Mouse (Mus musculus) bone marrow, adult 2 months (tissue): ENCODE measurements around the gene Sox11. TPM values are rescaled to one million over a fixed set of nuclear protein-coding genes. Genes with fewer than 3 reads are reported as not detected.

ENCODE experiments used
- H3K27ac ChIP-seq: fragments of 200-500 bp; 2 replicates; pipeline ENCODE4 v1.5.1; 2012; ENCODE audit warnings: low read depth, mild to moderate bottlenecking, control low read depth, inconsistent platforms, low read length; ENCODE audit not compliant: control insufficient read depth, poor library complexity, insufficient read depth
- H3K4me1 ChIP-seq: fragments of 200-500 bp; 2 replicates; pipeline ENCODE4 v1.6.1; 2011; ENCODE audit warnings: low read length; ENCODE audit not compliant: control insufficient read depth, insufficient read depth
- H3K4me3 ChIP-seq: fragments of 200-500 bp; replicated peaks from 2 replicates; pipeline ENCODE3; 2011; ENCODE audit warnings: mild to moderate bottlenecking, low read depth, low read length, control low read depth; ENCODE audit not compliant: control insufficient read depth
- CTCF ChIP-seq: fragments of 200-500 bp; IDR thresholded peaks from 2 replicates; pipeline ENCODE4 v1.5.1; 2011; ENCODE audit warnings: low read length, control low read depth; ENCODE audit not compliant: control insufficient read depth, insufficient read depth
- POLR2A ChIP-seq: fragments of 200-500 bp; IDR thresholded peaks from 2 replicates; pipeline ENCODE4 v1.6.1; 2011; ENCODE audit warnings: low read depth, mild to moderate bottlenecking, control low read depth, low read length, borderline replicate concordance; ENCODE audit not compliant: control insufficient read depth
- WGBS: fragments of 180-500 bp; shearing (Covaris S2); methylation state at CpG from one replicate; pipeline ENCODE4 v1.1.7; 2018; 5-methylcytosine and 5-hydroxymethylcytosine counted together
- polyA plus RNA-seq: library from polyadenylated mRNA; stranded (reverse); fragments of >200 nt; gene quantifications from 2 replicates; pipeline ENCODE4 v1.2.4, GENCODE M21; 2011; ENCODE audit warnings: low replicate concordance; ENCODE audit not compliant: missing spikeins, insufficient read depth, insufficient read length

Gene Sox11
- polyA plus RNA-seq = 0.11 and 1.0 TPM in 2 replicates

GRCm38 (mm10) chr12:27341871-27342690 is at the start of gene Sox11:
TSS of gene Sox11 (minus strand) at chr12:27342574.
- H3K27ac ChIP-seq = no peak within 1 kb of the TSS; the same call in 1 of the 2 replicates
- WGBS = 3% methylated on average over 95 of the region's 95 CpGs
- no peaks in the 10 kb centered on the region for H3K4me1 ChIP-seq
- H3K4me3 ChIP-seq = no peak within 1 kb of the TSS
- TF ChIP-seq CTCF (no peak), POLR2A (no peak)

- WGBS = 57% methylated on average over 7 of the region's 7 CpGs
- H3K27ac ChIP-seq = no peak overlapping the region
- H3K4me1 ChIP-seq = no peaks in the 10 kb centered on the region
- TF ChIP-seq POLR2A = no peak
- TF ChIP-seq CTCF = no peak
- H3K4me3 ChIP-seq = no peak overlapping the region
These were observed 49.4 kb upstream of the Sox11 start for GRCm38 (mm10) chr12:27391652-27392305.

GRCm38 (mm10) chr12:27390439-27390838 is 48.1 kb upstream of the Sox11 start:
- 57% methylated on average over 3 of the region's 3 CpGs for WGBS
- Histone ChIP-seq H3K4me1 (no peaks in the 10 kb centered on the region), H3K4me3 (no peak overlapping the region), H3K27ac (no peak overlapping the region)
- TF ChIP-seq CTCF (no peak), POLR2A (no peak)

GRCm38 (mm10) chr12:27389429-27389828 is 47.1 kb upstream of the Sox11 start:
- Histone ChIP-seq H3K4me1 (no peaks in the 10 kb centered on the region), H3K4me3 (no peak overlapping the region), H3K27ac (no peak overlapping the region)
- TF ChIP-seq POLR2A (no peak), CTCF (no peak)

GRCm38 (mm10) chr12:27372505-27372904 is 30.1 kb upstream of the Sox11 start:
- no peak overlapping the region for H3K4me3 ChIP-seq
- no peak overlapping the region for H3K27ac ChIP-seq
- TF ChIP-seq CTCF (no peak), POLR2A (no peak)
- 67% methylated on average over 3 of the region's 3 CpGs for WGBS
- no peaks in the 10 kb centered on the region for H3K4me1 ChIP-seq

GRCm38 (mm10) chr12:27370756-27371155 is 28.4 kb upstream of the Sox11 start:
- no peak for TF ChIP-seq POLR2A
- no peak for TF ChIP-seq CTCF
- no peak overlapping the region for H3K27ac ChIP-seq
- no peaks in the 10 kb centered on the region for H3K4me1 ChIP-seq
- WGBS = 55% methylated on average over 2 of the region's 2 CpGs
- H3K4me3 ChIP-seq = no peak overlapping the region

GRCm38 (mm10) chr12:27367476-27367875 is 25.1 kb upstream of the Sox11 start:
- no peak overlapping the region for H3K4me3 ChIP-seq
- WGBS = 71% methylated on average over 2 of the region's 2 CpGs

GRCm38 (mm10) chr12:27363840-27364640 is 21.7 kb upstream of the Sox11 start:
- Histone ChIP-seq H3K4me3 (no peak overlapping the region), H3K4me1 (no peaks in the 10 kb centered on the region), H3K27ac (no peak overlapping the region)
- TF ChIP-seq POLR2A = no peak
- TF ChIP-seq CTCF = no peak
- 84% methylated on average over 16 of the region's 16 CpGs for WGBS

More at GRCm38 (mm10) chr12:27367476-27367875, 25.1 kb upstream of the Sox11 start:
- H3K27ac ChIP-seq = no peak overlapping the region
- no peak for TF ChIP-seq CTCF
- TF ChIP-seq POLR2A = no peak
- H3K4me1 ChIP-seq = no peaks in the 10 kb centered on the region
